Mouse (Mus musculus) heart, embryonic 14.5 days (tissue): ENCODE data around the gene Psmb11. TPM values are rescaled to one million over a fixed set of nuclear protein-coding genes. Genes with fewer than 3 reads are reported as not detected.

Experiments used
- ATAC-seq: fragments of 200-750 bp; cut with Nextera tagmentation; 2 replicates; pipeline ENCODE4 v1.8.0; 2017; ENCODE audit warnings: low read depth, moderate TSS enrichment; ENCODE audit not compliant: insufficient number of reproducible peaks, insufficient read depth, low FRiP score
- H3K27ac ChIP-seq, 2 experiments: fragments of 200-500 bp in 1 of 2; fragments of 300-500 bp in 1 of 2; sonication (generic) in 1 of 2; replicated peaks in 1 of 2; 2 replicates each; pipeline ENCODE4 v1.5.1; 2012 to 2014; ENCODE audit warnings: low read depth in 2 of 2, low read length in 2 of 2, control low read depth in 1 of 2, mild to moderate bottlenecking in 1 of 2, mixed read lengths in 1 of 2; ENCODE audit not compliant: control insufficient read depth in 1 of 2, insufficient read depth in 1 of 2
- H3K27me3 ChIP-seq: fragments of 300-500 bp; sonication (generic); 2 replicates; pipeline ENCODE4 v1.6.1; 2014; ENCODE audit warnings: mild to moderate bottlenecking, low read length, control low read depth; ENCODE audit not compliant: control insufficient read depth, insufficient read depth
- H3K36me3 ChIP-seq: fragments of 300-500 bp; sonication (generic); 2 replicates; pipeline ENCODE4 v1.6.1; 2014; ENCODE audit warnings: mild to moderate bottlenecking, control low read depth, low read length, mixed read lengths; ENCODE audit not compliant: control insufficient read depth, insufficient read depth
- H3K4me1 ChIP-seq, 2 experiments: fragments of 200-500 bp in 1 of 2; fragments of 300-500 bp in 1 of 2; sonication (generic) in 1 of 2; 2 replicates each; pipeline ENCODE4 v1.6.1; 2012 to 2014; ENCODE audit warnings: low read length in 2 of 2, control low read depth in 1 of 2, mixed read lengths in 1 of 2; ENCODE audit not compliant: control insufficient read depth in 2 of 2, insufficient read depth in 2 of 2
- H3K4me2 ChIP-seq: fragments of 300-500 bp; sonication (generic); 2 replicates; pipeline ENCODE4 v1.6.1; 2014; ENCODE audit warnings: mild to moderate bottlenecking, low read length
- H3K4me3 ChIP-seq, 2 experiments: fragments of 200-500 bp in 1 of 2; fragments of 300-500 bp in 1 of 2; sonication (generic) in 1 of 2; 2 replicates each; pipeline ENCODE4 v1.5.1; 2012 to 2014; ENCODE audit warnings: low read length in 2 of 2, mild to moderate bottlenecking in 2 of 2, control low read depth in 1 of 2, low read depth in 1 of 2, moderate library complexity in 1 of 2; ENCODE audit not compliant: control insufficient read depth in 1 of 2, insufficient read depth in 1 of 2
- H3K9ac ChIP-seq: fragments of 300-500 bp; sonication (generic); 2 replicates; pipeline ENCODE4 v1.6.1; 2014; ENCODE audit warnings: mild to moderate bottlenecking, low read length
- H3K9me3 ChIP-seq: fragments of 300-500 bp; sonication (generic); 2 replicates; pipeline ENCODE4 v1.6.1; 2016; ENCODE audit warnings: low read length, control low read depth; ENCODE audit not compliant: control insufficient read depth
- WGBS: fragments of 180-500 bp; shearing (Covaris S2); extraction: QIAGEN DNeasy Blood & Tissue Kit; methylation state at CpG from one replicate; pipeline ENCODE4 v1.1.7; 2014; 5-methylcytosine and 5-hydroxymethylcytosine counted together
- polyA plus RNA-seq: library from polyadenylated mRNA; unstranded; fragments of >200 nt; fragmentation: Nextera tagmentation; extraction: Ambion mirVana; gene quantifications from 2 replicates; pipeline ENCODE4 v1.2.1, GENCODE M21; 2014

The Psmb11 gene
- polyA plus RNA-seq, 1 experiment from 2014 or later, result not detected

- H3K9ac ChIP-seq, result no peak overlapping the region
- H3K27me3 ChIP-seq, result no peaks in the 10 kb centered on the region
- no peak for ATAC-seq
- H3K4me3 ChIP-seq, result no peak overlapping the region
- H3K4me1 ChIP-seq, result no peaks in the 10 kb centered on the region
- H3K9me3 ChIP-seq, result no peaks in the 10 kb centered on the region
- H3K4me2 ChIP-seq, result no peak overlapping the region
- 74% methylated on average over 4 of the region's 4 CpGs for WGBS
- peaks cover 41% of the 10 kb centered on the region for H3K36me3 ChIP-seq
- no peak overlapping the region for H3K27ac ChIP-seq
Observed at GRCm38 (mm10) chr14:54631240-54631599, 10.0 kb downstream of the Psmb11 start.

- no peak for ATAC-seq
- H3K27me3 ChIP-seq, result no peaks in the 10 kb centered on the region
Observed at GRCm38 (mm10) chr14:54632252-54632651, 11.0 kb downstream of the Psmb11 start.

GRCm38 (mm10) chr14:54634182-54634581 is 12.9 kb downstream of the Psmb11 start:
- Histone ChIP-seq H3K27ac (no peak overlapping the region), H3K4me2 (no peak overlapping the region), H3K4me3 (no peak overlapping the region), H3K9me3 (no peaks in the 10 kb centered on the region), H3K4me1 (no peaks in the 10 kb centered on the region), H3K9ac (no peak overlapping the region), H3K36me3 (peaks cover 51% of the 10 kb centered on the region), H3K27me3 (no peaks in the 10 kb centered on the region)
- ATAC-seq, result no peak
- 69% methylated on average over 4 of the region's 4 CpGs for WGBS

More at GRCm38 (mm10) chr14:54632252-54632651, 11.0 kb downstream of the Psmb11 start:
- H3K9me3 ChIP-seq, result no peaks in the 10 kb centered on the region
- H3K27ac ChIP-seq, result no peak overlapping the region
- no peak overlapping the region for H3K4me3 ChIP-seq
- WGBS, result 87% methylated on average over 37 of the region's 37 CpGs
- H3K4me1 ChIP-seq, result no peaks in the 10 kb centered on the region
- H3K9ac ChIP-seq, result no peak overlapping the region
- peaks cover 46% of the 10 kb centered on the region for H3K36me3 ChIP-seq
- no peak overlapping the region for H3K4me2 ChIP-seq

- H3K4me3 ChIP-seq, result no peak overlapping the region
- no peaks in the 10 kb centered on the region for H3K9me3 ChIP-seq
- H3K9ac ChIP-seq, result no peak overlapping the region
- no peak for ATAC-seq
- no peak overlapping the region for H3K4me2 ChIP-seq
- H3K36me3 ChIP-seq, result peaks cover 41% of the 10 kb centered on the region
- H3K27ac ChIP-seq, result no peak overlapping the region
- H3K27me3 ChIP-seq, result no peaks in the 10 kb centered on the region
- whole genome bisulfite sequencing, result 57% methylated on average over 8 of the region's 8 CpGs
- H3K4me1 ChIP-seq, result peaks cover 4% of the 10 kb centered on the region in 2 experiments; a peak in 2 of 4 replicates
Observed at GRCm38 (mm10) chr14:54636954-54637353, 15.7 kb downstream of the Psmb11 start.

DNA sequence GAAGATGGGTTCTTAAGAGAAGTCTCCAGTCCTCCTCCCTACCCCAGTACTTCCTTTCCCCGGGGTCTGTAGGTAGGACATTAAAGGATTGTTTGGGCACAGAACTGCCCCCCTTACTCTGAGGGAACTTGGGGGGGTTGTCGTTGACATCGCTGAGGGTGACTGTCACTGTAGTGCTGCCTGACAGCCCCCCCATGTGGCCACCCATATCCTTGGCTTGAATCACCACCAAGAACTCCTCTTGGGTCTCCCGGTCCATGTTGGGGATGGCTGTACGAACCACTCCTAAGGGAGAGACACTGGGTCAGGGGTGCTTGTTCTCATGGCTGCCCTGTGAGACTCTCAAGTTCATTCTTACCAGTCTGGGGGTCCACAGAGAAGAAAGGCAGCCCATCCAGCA is 17.0 kb downstream of the Psmb11 start:
- no peak for ATAC-seq
- H3K4me3 ChIP-seq, result no peak overlapping the region
- H3K9me3 ChIP-seq, result no peaks in the 10 kb centered on the region
- 69% methylated on average over 5 of the region's 5 CpGs for WGBS
- no peaks in the 10 kb centered on the region for H3K27me3 ChIP-seq
- H3K4me2 ChIP-seq, result no peak overlapping the region
- H3K36me3 ChIP-seq, result peaks cover 41% of the 10 kb centered on the region
- H3K4me1 ChIP-seq, result peaks cover 4% of the 10 kb centered on the region in 2 experiments; a peak in 2 of 4 replicates
- H3K9ac ChIP-seq, result no peak overlapping the region
- H3K27ac ChIP-seq, result no peak overlapping the region

DNA sequence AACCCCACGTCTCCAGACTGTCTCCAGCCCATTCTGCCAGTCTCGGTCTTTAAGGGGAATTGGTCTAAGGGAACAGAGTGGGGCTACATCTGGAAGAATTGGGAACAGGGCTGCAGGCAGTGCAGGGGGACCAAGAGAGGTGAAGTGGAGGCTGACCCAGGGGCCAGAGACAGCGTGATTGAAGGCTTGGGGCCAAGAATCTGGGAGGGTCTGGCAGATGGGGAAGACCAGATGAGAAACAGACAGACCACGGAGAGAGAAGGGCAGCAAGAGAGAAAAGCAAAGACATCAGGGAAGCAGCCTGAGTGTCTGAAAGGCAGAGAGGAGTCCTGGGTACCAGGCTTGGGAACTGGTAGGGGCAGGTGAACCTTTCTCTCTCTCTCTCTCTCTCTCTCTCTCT is 18.9 kb downstream of the Psmb11 start:
- ATAC-seq, result no peak
- Histone ChIP-seq H3K27me3 (no peaks in the 10 kb centered on the region), H3K9me3 (no peaks in the 10 kb centered on the region), H3K27ac (no peak overlapping the region), H3K9ac (no peak overlapping the region), H3K4me2 (peak overlapping the region; percentile 98; the same call in 1 of the 2 replicates), H3K36me3 (peaks cover 52% of the 10 kb centered on the region), H3K4me1 (peaks cover 4% of the 10 kb centered on the region in 2 experiments; a peak in 2 of 4 replicates), H3K4me3 (no peak overlapping the region; a peak in 1 of 4 replicates)
- 37% methylated on average over 4 of the region's 4 CpGs for WGBS

DNA sequence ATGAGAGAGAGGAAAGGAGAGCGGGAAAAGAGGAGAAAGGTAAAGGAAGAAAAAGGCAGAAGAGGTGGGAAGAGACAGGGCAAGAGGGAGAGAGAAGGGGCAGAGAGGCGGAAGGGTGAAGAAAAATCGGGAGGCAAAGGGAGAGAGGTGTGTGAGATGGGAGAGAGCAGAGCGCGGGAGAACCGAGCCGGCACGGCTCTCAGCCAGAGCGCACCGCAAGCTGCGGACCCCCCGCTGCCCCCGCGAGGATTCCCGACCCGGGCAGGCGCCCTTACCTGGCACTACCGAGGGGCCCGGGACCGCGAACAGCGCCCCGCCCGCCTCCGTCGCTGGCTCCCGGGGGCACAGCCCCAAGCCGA is 19.7 kb downstream of the Psmb11 start, which contains the start of gene Gm17606:
Gm17606 (plus strand) TSS at position 7 of the 359 bp plus-strand sequence.
- Histone ChIP-seq H3K4me1 (peaks cover 4% of the 10 kb centered on the region in 2 experiments; a peak in 2 of 4 replicates), H3K9ac (peak within 1 kb of the TSS; percentile 85), H3K27me3 (no peaks in the 10 kb centered on the region), H3K27ac (peak within 1 kb of the TSS; percentile 30 to 60), H3K9me3 (no peaks in the 10 kb centered on the region), H3K4me3 (peak within 1 kb of the TSS; percentile 65 to 73), H3K36me3 (peaks cover 56% of the 10 kb centered on the region), H3K4me2 (peak within 1 kb of the TSS; percentile 98)
- WGBS, result 0% methylated on average over 25 of the region's 28 CpGs
- ATAC-seq, result no peak; the same call in 1 of the 2 replicates
